Mouse (Mus musculus) cerebellum, adult 2 months (tissue): ENCODE data around the gene Fbxw10.

Experiments used
- CTCF ChIP-seq: fragments of 200-500 bp; IDR thresholded peaks from 2 replicates; pipeline ENCODE4 v1.5.1; 2011; ENCODE audit warnings: low read depth, mild to moderate bottlenecking, control low read depth, low read length, moderate library complexity, borderline replicate concordance; ENCODE audit not compliant: insufficient read depth
- POLR2A ChIP-seq: fragments of 200-500 bp; IDR thresholded peaks from 2 replicates; pipeline ENCODE4 v1.6.1; 2011; ENCODE audit warnings: low read length, control low read depth, borderline replicate concordance; ENCODE audit not compliant: insufficient read depth

- no peak for TF ChIP-seq POLR2A
- TF ChIP-seq CTCF, result no peak
These were observed 68.6 kb downstream of the Fbxw10 start for GRCm38 (mm10) chr11:62915486-62915885.
